Mouse (Mus musculus) embryonic facial prominence, embryonic 14.5 days (tissue): ENCODE data around the gene Ptbp1. TPM values are rescaled to one million over a fixed set of nuclear protein-coding genes. Genes with fewer than 3 reads are reported as not detected.
"Not testable (repeated sequence)": the region's sequence is repeated elsewhere in the genome, so short reads cannot be mapped to it uniquely, and the experiment has no call there.

Experiments
- ATAC-seq: fragments of 200-750 bp; cut with Nextera tagmentation; 2 replicates; pipeline ENCODE4 v1.8.0; 2017; ENCODE audit warnings: low read depth, moderate number of reproducible peaks, moderate TSS enrichment
- DNase-seq: peaks from one replicate; pipeline ENCODE4 v3.0.0-alpha.2; 2015; ENCODE audit warnings: low spot score
- H3K27ac ChIP-seq: fragments of 300-500 bp; sonication (generic); replicated peaks from 2 replicates; pipeline ENCODE4 v1.5.1; 2014; ENCODE audit warnings: low read depth, mild to moderate bottlenecking, low read length, moderate library complexity
- H3K27me3 ChIP-seq: fragments of 300-500 bp; sonication (generic); replicated peaks from 2 replicates; pipeline ENCODE4 v1.6.1; 2014; ENCODE audit warnings: low read length; ENCODE audit not compliant: control insufficient read depth, insufficient read depth
- H3K36me3 ChIP-seq: fragments of 300-500 bp; sonication (generic); 2 replicates; pipeline ENCODE4 v1.6.1; 2014; ENCODE audit warnings: low read length, mixed read lengths; ENCODE audit not compliant: control insufficient read depth, insufficient read depth
- H3K4me1 ChIP-seq: fragments of 300-500 bp; sonication (generic); 2 replicates; pipeline ENCODE4 v1.6.1; 2014; ENCODE audit warnings: antibody characterized with exemption, low read length; ENCODE audit not compliant: control insufficient read depth, insufficient read depth
- H3K4me2 ChIP-seq: fragments of 300-500 bp; sonication (generic); 2 replicates; pipeline ENCODE4 v1.6.1; 2014; ENCODE audit warnings: low read depth, mild to moderate bottlenecking, low read length, moderate library complexity, mixed read lengths
- H3K4me3 ChIP-seq: fragments of 300-500 bp; sonication (generic); 2 replicates; pipeline ENCODE4 v1.5.1; 2014; ENCODE audit warnings: low read depth, mild to moderate bottlenecking, low read length
- H3K9ac ChIP-seq: fragments of 300-500 bp; sonication (generic); 2 replicates; pipeline ENCODE4 v1.6.1; 2014; ENCODE audit warnings: low read depth, mild to moderate bottlenecking, low read length, moderate library complexity, mixed read lengths
- H3K9me3 ChIP-seq: fragments of 300-500 bp; sonication (generic); 2 replicates; pipeline ENCODE4 v1.6.1; 2016; ENCODE audit warnings: low read length; ENCODE audit not compliant: control insufficient read depth
- WGBS: fragments of 180-500 bp; shearing (Covaris S2); extraction: QIAGEN DNeasy Blood & Tissue Kit; methylation state at CpG from one replicate; pipeline ENCODE4 v1.1.7; 2014; 5-methylcytosine and 5-hydroxymethylcytosine counted together
- polyA plus RNA-seq: library from polyadenylated mRNA; unstranded; fragments of >200 nt; fragmentation: Nextera tagmentation; extraction: Ambion mirVana; gene quantifications from 2 replicates; pipeline ENCODE4 v1.2.1, GENCODE M21; 2014

Gene Ptbp1
- polyA plus RNA-seq, 1 experiment from 2014 or later, result 198 TPM

DNA sequence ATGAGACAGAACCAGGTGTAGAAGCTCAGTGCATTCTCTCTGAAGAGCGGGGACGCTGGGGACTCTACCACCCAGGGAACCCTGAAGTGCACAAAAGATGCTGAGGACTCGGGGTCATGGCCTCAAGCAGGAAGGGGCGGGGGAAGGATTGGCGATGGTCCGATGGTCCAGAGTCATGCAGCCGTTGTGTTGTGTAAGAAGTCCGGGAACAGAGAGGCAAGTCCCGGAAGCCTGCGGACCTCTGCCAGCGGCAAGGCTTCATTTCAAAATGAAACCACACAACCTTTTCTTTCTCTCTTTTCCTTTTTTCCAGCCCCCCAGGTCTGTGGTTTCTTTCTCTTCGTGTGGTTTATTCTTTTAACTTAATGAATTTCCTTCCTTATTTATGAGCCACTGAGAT, 23.5 kb downstream of the Ptbp1 start:
- Histone ChIP-seq H3K4me2 (no peak overlapping the region), H3K4me3 (no peak overlapping the region), H3K27ac (no peak overlapping the region), H3K9ac (no peak overlapping the region), H3K36me3 (no peaks in the 10 kb centered on the region), H3K9me3 (no peaks in the 10 kb centered on the region), H3K4me1 (peaks cover 25% of the 10 kb centered on the region), H3K27me3 (no peaks in the 10 kb centered on the region)
- DNase-seq, result no peak
- 50% methylated on average over 11 of the region's 12 CpGs for WGBS
- no peak for ATAC-seq

DNA sequence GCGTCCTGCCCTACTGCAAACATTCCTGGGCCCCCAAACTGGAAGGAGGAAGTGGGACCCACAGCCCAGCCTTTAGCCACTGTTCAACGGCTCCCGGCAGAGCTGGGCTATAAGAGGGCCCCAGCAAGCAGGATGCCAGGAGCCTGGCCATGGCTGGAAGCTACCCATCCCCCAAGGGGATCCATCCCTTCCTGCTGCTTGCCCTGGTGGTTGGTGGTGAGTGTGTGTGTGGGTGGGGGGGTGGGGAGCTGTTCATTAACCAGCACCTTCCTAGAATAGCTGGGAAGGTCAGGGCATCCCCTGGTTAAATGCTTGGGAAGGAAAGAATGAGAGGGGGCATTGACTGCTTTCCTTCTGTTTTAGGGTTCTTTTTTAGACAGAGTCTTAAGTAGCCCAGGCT, 25.3 kb downstream of the Ptbp1 start:
- no peak for ATAC-seq
- 60% methylated on average over 1 of the region's 3 CpGs for WGBS
- Histone ChIP-seq H3K36me3 (no peaks in the 10 kb centered on the region), H3K9me3 (no peaks in the 10 kb centered on the region), H3K27me3 (no peaks in the 10 kb centered on the region), H3K4me3 (no peak overlapping the region), H3K27ac (no peak overlapping the region), H3K4me1 (peaks cover 17% of the 10 kb centered on the region), H3K9ac (no peak overlapping the region), H3K4me2 (no peak overlapping the region)
- no peak for DNase-seq

GRCm38 (mm10) chr10:79880721-79881120, 26.5 kb downstream of the Ptbp1 start:
- H3K4me2 ChIP-seq, result peak overlapping the region; percentile 12; the same call in 1 of the 2 replicates
- no peaks in the 10 kb centered on the region for H3K36me3 ChIP-seq
- H3K4me3 ChIP-seq, result no peak overlapping the region
- peak; percentile 55 for DNase-seq
- WGBS, result 12% methylated on average over 9 of the region's 9 CpGs
- H3K4me1 ChIP-seq, result peaks cover 12% of the 10 kb centered on the region
- H3K9me3 ChIP-seq, result no peaks in the 10 kb centered on the region
- ATAC-seq, result peak; percentile 19; the same call in 1 of the 2 replicates
- no peak overlapping the region for H3K9ac ChIP-seq
- no peak overlapping the region for H3K27ac ChIP-seq
- no peaks in the 10 kb centered on the region for H3K27me3 ChIP-seq

DNA sequence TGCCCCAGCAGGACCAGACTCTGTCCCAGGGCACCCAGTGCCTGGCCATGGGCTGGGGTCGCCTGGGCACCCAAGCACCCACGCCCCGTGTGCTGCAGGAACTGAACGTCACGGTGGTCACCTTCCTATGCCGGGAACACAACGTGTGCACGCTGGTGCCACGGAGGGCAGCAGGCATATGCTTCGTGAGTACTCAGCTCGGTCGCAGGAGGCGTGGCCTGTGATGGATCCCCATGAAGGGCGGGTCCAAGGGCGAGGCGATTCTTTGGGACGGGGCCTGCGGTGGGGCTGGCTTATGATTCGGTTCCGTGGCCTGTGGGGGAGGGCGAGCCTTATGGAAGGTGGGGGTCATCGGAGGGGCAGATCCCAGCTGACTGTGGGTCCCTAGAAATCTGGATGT, 27.8 kb downstream of the Ptbp1 start:
- Histone ChIP-seq H3K9me3 (no peaks in the 10 kb centered on the region), H3K27ac (no peak overlapping the region), H3K36me3 (no peaks in the 10 kb centered on the region), H3K27me3 (no peaks in the 10 kb centered on the region), H3K4me3 (peak overlapping the region; percentile 19), H3K4me1 (peaks cover 12% of the 10 kb centered on the region), H3K9ac (peak overlapping the region; percentile 46; the same call in 1 of the 2 replicates), H3K4me2 (peak overlapping the region; percentile 48)
- DNase-seq (no peak), ATAC-seq (no peak)
- WGBS, result 10% methylated on average over 22 of the region's 22 CpGs

DNA sequence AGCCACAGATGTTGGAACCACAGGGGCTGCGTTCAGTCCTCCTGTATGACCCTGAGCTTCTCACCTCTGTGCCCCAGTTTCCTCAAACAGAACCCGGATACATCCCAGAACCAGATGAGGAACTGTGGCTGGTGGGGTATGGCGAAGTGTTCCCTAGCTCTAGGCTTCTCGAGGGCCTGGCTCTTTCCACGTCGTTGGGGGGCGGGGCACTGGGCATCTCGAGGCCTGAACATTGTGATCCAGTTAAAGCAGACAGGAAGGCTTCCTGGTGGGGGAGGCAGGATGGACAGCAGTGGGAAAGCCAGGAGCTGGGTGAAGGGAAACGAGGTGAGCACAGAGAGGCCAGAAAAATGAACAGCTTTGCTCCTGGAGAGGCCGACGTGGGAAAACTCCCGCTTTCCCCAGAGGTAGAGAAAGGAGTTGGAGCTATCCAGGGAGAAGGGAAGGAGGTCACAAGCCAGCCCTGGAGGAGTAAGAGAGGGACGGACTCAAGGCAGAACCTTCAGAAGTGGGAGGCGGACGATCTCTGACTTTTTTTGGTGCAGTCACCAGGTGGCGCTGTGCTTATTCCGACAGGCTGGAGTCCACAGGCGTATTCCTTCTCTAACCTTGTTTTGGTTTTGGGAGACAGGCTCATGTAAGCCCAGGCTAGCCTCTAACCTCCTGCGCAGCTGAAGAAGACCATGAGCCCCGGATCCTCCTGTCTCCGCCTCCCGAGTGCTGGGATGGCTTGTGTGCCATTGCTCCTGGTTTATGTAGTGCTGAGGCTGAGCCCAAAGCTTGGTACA, 29.3 kb downstream of the Ptbp1 start:
- ATAC-seq (peak; percentile 34; the same call in 1 of the 2 replicates), DNase-seq (peak; percentile 87)
- Histone ChIP-seq H3K4me3 (no peak overlapping the region), H3K27ac (no peak overlapping the region), H3K36me3 (no peaks in the 10 kb centered on the region), H3K9ac (peak overlapping the region; percentile 2; the same call in 1 of the 2 replicates), H3K4me1 (peaks cover 12% of the 10 kb centered on the region), H3K9me3 (no peaks in the 10 kb centered on the region), H3K4me2 (peak overlapping the region; percentile 7; the same call in 1 of the 2 replicates), H3K27me3 (no peaks in the 10 kb centered on the region)
- 15% methylated on average over 22 of the region's 22 CpGs for WGBS

DNA sequence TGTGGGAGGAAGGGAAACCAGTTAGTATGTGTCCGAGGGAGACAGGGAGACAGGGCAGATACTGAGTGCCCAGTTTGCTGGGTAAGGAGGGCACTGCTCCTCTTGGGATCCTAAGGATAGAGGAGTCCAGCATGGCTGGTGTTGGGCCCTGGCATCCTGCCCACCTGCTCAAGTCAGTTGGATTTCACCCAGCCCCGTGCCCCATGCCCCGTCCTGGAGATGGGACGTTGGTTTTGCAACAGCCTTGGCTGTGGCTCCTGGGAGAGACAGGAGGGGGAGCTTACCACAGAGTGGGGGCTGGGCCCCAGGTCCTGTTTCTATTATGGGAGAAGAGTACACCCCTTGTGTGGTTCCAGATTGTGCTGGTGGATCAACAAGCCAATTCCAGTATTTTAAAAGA, 30.2 kb downstream of the Ptbp1 start:
- H3K36me3 ChIP-seq, result no peaks in the 10 kb centered on the region
- H3K4me2 ChIP-seq, result no peak overlapping the region
- ATAC-seq, result no peak
- no peak overlapping the region for H3K9ac ChIP-seq
- H3K4me1 ChIP-seq, result peaks cover 12% of the 10 kb centered on the region
- DNase-seq, result no peak
- no peak overlapping the region for H3K27ac ChIP-seq
- no peak overlapping the region for H3K4me3 ChIP-seq
- WGBS, result 75% methylated on average over 4 of the region's 4 CpGs
- H3K27me3 ChIP-seq, result no peaks in the 10 kb centered on the region
- H3K9me3 ChIP-seq, result no peaks in the 10 kb centered on the region

GRCm38 (mm10) chr10:79884938-79885337, 30.7 kb downstream of the Ptbp1 start:
- not testable (repeated sequence) for H3K27ac ChIP-seq, H3K9ac ChIP-seq, H3K36me3 ChIP-seq, ATAC-seq, H3K4me2 ChIP-seq, H3K4me3 ChIP-seq, H3K9me3 ChIP-seq, DNase-seq, H3K27me3 ChIP-seq
- WGBS, result 77% methylated on average over 3 of the region's 3 CpGs
- peaks cover 12% of the 10 kb centered on the region for H3K4me1 ChIP-seq

GRCm38 (mm10) chr10:79886054-79886453, 31.8 kb downstream of the Ptbp1 start, which contains the start of gene Elane:
Gene Elane (plus strand): TSS chr10:79886247.
- no peak for ATAC-seq
- Histone ChIP-seq H3K4me2 (no peak within 1 kb of the TSS), H3K4me3 (no peak within 1 kb of the TSS), H3K4me1 (peaks cover 7% of the 10 kb centered on the region), H3K9ac (no peak within 1 kb of the TSS), H3K9me3 (no peaks in the 10 kb centered on the region), H3K36me3 (no peaks in the 10 kb centered on the region), H3K27me3 (no peaks in the 10 kb centered on the region), H3K27ac (no peak within 1 kb of the TSS)
- 73% methylated on average over 6 of the region's 6 CpGs for WGBS
- DNase-seq, result no peak

DNA sequence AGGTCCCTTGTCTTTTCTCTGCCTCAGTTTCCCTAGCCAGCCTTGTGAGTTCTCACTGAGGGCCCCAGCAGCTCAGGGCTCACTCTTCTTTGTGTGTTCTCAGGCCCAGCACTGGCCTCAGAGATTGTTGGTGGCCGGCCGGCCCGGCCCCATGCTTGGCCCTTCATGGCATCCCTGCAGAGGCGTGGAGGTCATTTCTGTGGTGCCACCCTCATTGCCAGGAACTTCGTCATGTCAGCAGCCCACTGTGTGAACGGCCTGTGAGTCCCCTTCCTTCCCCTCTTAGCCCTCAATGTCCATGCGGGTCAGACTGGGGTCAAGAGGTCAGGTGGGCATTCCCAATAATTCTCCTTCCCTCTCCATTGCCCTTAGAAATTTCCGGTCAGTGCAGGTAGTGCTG, 32.4 kb downstream of the Ptbp1 start:
- Histone ChIP-seq H3K27me3 (no peaks in the 10 kb centered on the region), H3K9ac (no peak overlapping the region), H3K4me1 (peaks cover 7% of the 10 kb centered on the region), H3K27ac (no peak overlapping the region), H3K9me3 (no peaks in the 10 kb centered on the region), H3K4me2 (no peak overlapping the region), H3K36me3 (no peaks in the 10 kb centered on the region), H3K4me3 (no peak overlapping the region)
- DNase-seq, result no peak
- WGBS, result 83% methylated on average over 8 of the region's 8 CpGs
- ATAC-seq, result no peak
